Mouse (Mus musculus): ENCODE data around the gene Trim67. TPM values are rescaled to one million over a fixed set of nuclear protein-coding genes. Genes with fewer than 3 reads are reported as not detected.

Trim67 gene
- total RNA-seq, 2 experiments from 2014 or later = 2.0 to 2.4 TPM

DNA sequence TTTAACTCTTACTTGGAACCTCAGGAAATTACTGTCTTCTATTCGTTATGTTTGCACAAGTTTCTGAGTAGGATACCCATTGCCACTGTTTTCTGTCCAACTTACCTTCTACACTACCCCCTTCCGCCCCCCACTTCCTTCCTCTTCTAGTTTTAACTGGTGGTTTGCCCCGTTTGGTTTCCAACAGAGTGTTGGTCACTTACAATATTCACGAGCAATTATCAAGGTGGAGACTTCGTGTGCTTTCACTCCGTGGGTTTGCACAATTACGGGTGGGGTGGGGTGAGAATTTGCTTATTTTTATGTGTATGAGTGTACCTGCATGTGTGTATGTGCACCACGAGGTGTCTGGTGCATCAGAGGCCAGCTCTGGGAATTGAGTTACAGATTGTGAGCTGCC lies 70.8 kb downstream of the Trim67 start:
- no peak for DNase-seq (ENCODE audit: low spot score in 2 of 2)
- intact Hi-C loops (cut with DNase I) = no loop called here

DNA sequence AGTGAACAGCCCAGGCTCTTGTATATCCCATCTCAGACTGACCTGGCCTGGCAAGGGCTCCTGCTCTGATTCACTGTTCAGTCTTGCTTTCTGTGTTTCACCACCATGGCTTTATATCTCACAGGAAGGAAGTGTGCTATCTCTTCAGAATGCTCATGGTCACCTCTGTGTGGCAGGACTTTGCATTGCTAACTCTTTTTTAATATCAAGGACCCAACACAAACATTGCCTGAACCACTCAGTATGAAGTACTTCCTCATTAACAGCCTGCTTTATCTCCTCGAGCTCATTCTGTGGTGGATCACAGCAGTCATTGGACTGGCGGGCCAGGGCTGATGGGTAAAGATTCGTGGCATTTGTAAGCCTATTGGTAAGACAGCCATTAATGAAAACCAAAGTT lies 73.8 kb downstream of the Trim67 start:
- no peak for DNase-seq (ENCODE audit: low spot score in 2 of 2)
- intact Hi-C loops (cut with DNase I) = no loop called here

DNA sequence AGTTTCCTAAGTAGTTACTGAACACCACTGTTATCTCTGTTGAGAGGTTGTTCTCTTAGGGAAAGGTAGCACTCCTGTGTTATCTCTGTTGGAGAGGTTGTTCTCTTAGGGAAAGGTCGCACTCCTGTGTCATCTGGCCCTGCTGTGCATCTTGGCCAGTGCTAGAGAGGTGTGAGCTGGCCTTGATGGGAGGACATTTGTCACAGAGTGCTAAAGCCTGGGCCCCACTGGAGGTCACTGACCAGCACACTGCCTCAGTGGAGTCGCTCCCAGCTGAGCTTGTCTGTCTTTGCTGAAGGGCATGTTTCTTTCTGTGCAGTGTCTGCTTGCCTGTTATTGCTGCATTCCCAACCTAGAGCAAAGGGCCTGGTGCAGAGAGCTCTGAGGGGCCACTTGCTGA lies 74.2 kb downstream of the Trim67 start:
- intact Hi-C loops (cut with DNase I) = no loop called here
- DNase-seq (ENCODE audit: low spot score in 2 of 2) = no peak

DNA sequence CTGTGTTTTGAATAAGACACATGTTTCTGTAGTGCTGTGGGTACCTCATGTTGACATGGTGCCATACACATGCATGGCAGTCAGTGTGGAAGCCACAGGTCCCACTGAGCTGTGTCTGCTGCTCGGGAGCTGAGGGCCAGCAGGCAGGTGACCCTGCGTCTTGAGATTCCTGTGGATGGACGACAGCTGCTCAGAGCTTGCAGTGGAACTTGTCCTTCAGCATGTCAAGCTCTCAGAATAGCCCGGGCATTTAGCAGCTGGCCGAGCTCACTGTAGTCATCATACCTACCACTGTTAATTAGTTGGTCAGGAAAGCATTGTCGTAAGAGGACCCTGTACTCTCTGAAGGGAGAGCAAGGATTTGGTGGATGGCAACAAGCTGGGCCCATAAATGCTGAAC lies 76.8 kb downstream of the Trim67 start:
- intact Hi-C loops (cut with DNase I) = no loop called here
- no peak for DNase-seq (ENCODE audit: low spot score in 2 of 2)

DNA sequence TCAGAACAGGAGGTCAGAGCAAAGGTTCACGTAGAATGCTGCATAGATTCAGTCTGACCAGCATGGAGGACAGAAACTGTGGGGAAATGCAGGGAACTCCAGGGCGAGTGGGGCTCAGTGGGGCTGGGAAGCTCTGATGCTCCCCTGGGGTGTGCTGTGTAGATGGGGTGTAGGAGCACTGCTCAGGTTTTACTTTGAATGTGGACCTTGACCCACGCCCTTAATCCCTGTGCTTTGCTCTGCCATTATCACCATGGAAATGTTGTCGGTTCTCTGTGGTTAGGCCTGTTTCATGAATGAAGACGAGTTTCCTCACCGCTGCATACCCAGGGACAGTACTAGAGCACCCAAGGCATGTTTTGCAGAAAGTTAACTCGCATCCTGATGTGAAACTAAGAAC lies 78.6 kb downstream of the Trim67 start:
- intact Hi-C loops (cut with DNase I) = no loop called here
- DNase-seq (ENCODE audit: low spot score in 2 of 2) = no peak

DNA sequence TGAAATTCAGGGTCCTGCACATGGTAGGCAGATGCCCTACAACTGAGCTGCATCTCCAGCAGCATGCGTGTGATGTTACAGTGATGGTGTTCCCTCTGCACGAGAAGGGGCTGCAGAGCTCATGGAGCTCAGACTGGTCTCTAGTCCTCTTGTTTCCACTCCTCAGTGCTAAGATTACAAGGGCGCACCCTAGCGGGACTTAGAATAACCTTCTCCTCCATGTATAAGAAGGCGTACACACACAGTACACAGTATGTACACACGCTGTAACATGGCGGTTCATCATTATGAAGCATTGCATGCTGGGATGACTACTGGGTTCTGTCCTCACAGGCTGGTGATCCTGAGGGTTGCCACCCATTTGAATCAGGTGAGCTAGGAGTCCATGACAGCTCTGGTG lies 79.2 kb downstream of the Trim67 start:
- no peak for DNase-seq (ENCODE audit: low spot score in 2 of 2)
- intact Hi-C loops (cut with DNase I) = no loop called here

DNA sequence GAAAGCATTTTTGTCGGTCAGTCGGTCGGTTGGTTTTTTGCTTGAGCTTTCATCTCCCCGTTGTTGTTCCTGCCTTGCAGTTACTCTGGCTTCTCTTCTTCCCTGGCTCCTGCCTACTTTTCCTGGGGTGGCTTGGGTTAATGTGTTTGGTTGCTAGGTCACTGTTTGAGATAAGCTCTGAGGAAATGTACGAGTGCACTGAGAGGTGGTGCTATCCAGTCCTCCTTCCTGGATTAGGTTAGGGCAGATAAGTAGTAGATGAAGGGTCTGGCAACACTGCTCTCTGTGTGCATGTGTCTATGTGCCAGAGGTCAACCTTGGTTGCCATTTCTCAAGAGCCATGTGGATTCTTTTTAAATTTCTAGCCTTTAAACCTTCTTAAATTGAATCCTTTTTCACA lies 79.8 kb downstream of the Trim67 start:
- intact Hi-C loops (cut with DNase I) = no loop called here

DNA sequence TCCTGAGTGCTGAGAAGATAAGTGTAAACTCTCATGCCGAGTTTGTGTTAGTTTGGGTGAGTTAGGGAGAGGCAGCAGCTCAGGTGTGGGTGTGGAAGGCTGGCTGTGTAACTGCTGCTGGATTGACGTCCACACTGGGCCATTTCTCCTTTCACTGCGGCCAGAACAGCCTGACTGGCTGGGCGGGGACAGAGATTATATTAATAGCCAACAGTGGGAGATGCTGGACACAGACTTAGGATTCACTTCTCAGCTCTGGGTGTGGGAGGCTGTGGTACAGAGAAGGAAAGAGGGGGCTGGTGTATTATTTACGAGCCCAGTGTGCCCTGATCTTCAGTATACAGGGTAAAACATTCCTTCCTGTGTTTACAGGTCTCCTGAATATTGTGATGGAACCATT lies 85.2 kb downstream of the Trim67 start:
- no peak for DNase-seq (ENCODE audit: low spot score in 2 of 2)
- intact Hi-C loops (cut with DNase I) = no loop called here

More for the DNA sequence above, 79.8 kb downstream of the Trim67 start:
- DNase-seq (ENCODE audit: low spot score in 2 of 2) = no peak

DNA sequence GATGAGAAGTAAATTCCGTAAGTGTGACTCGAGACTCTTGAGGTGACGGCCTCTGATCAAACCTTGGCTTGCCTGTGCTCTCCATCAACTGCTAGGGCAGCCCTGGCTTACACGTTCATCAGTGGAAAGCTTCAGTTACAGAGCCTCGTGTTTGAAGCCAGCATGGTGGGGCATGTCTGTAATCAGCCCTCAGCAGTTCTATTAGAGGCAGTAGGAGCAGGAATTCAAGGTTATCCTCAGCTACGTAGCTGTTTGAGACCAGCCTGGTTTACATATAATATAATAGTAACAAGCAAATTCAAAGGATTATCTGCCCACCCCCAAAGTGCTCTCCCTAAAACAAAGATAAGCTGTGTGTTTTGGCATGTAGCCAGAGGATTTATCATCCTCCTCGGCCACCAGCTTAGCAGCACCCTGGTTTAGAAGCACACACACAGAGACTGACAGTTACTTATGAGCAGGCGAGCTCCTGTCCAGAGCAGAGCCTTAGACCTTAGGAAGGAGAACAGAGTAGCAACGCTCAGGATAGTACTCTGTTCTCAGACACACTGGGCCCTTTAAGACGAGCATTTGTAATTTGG lies 86.1 kb downstream of the Trim67 start:
- intact Hi-C loops (cut with DNase I) = no loop called here
- no peak for DNase-seq (ENCODE audit: low spot score in 2 of 2)

Other genes with a start within 250 kb of the Trim67 start
- 10 to 100 TPM; 10.6 to 19.5 TPM for gene Agt, start 223.4 kb upstream of the Trim67 start, total RNA-seq (2021)
- gene Capn9, start 217.0 kb upstream of the Trim67 start, total RNA-seq (2021) = under 1 TPM in 1 of 2 experiments, not detected in 1; 0.12 TPM
- gene 2310022B05Rik, start 129.7 kb upstream of the Trim67 start, total RNA-seq (2021) = 10 to 100 TPM; 52.3 to 58.1 TPM
- gene Ttc13, start 71.1 kb upstream of the Trim67 start, total RNA-seq (2021) = 10 to 100 TPM; 35.6 to 49.9 TPM
- gene Arv1, start 71.0 kb upstream of the Trim67 start, total RNA-seq (2021) = 10 to 100 TPM in 1 of 2 experiments, 1 to 10 TPM in 1; 9.8 to 12.7 TPM
- gene Fam89a, start 41.3 kb upstream of the Trim67 start, total RNA-seq (2021) = under 1 TPM; 0.29 to 0.54 TPM
- gene Gnpat, start 69.9 kb downstream of the Trim67 start, total RNA-seq (2021) = 10 to 100 TPM; 47.4 to 57.8 TPM
- gene 2810004N23Rik, start 70.0 kb downstream of the Trim67 start, total RNA-seq (2021) = 10 to 100 TPM; 19.6 to 20.9 TPM
- gene Exoc8, start 104.6 kb downstream of the Trim67 start, total RNA-seq (2021) = 10 to 100 TPM; 34.5 to 35.3 TPM
- gene Sprtn, start 104.8 kb downstream of the Trim67 start, total RNA-seq (2021) = 10 to 100 TPM; 11.5 to 15.0 TPM
- gene Egln1, start 156.2 kb downstream of the Trim67 start, total RNA-seq (2021) = 10 to 100 TPM; 67.3 to 72.4 TPM
- gene Tsnax, start 219.9 kb downstream of the Trim67 start, total RNA-seq (2021) = 100 to 1,000 TPM; 169 to 171 TPM

Measured in left cerebral cortex, postnatal 36 days (tissue).